Mouse (Mus musculus) spleen, adult 2 months (tissue): ENCODE measurements around the gene Krtdap.
A peak's percentile ranks its signal among the peaks of the same experiment; 100 is the strongest.

ENCODE experiments used
- CTCF ChIP-seq: fragments of 200-500 bp; IDR thresholded peaks from 2 replicates; pipeline ENCODE4 v1.5.1; 2011; ENCODE audit warnings: mild to moderate bottlenecking, inconsistent platforms; ENCODE audit not compliant: insufficient read depth, insufficient read length, insufficient replicate concordance; ENCODE audit errors: extremely low read depth
- POLR2A ChIP-seq: fragments of 200-500 bp; IDR thresholded peaks from 2 replicates; pipeline ENCODE4 v1.6.1; 2011; ENCODE audit warnings: low read depth, low read length, inconsistent platforms

- TF ChIP-seq POLR2A (no peak), CTCF (peak; percentile 35; the same call in 1 of the 2 replicates)
Observed at GRCm38 (mm10) chr7:30810319-30810718, 22.6 kb downstream of the Krtdap start.
